Mouse (Mus musculus) stomach, embryonic 14.5 days (tissue): ENCODE measurements around the gene Gm13276. TPM values are rescaled to one million over a fixed set of nuclear protein-coding genes. Genes with fewer than 3 reads are reported as not detected.
"Not testable (repeated sequence)": the region's sequence is repeated elsewhere in the genome, so short reads cannot be mapped to it uniquely, and the experiment has no call there.

ENCODE experiments used
- ATAC-seq: fragments of 200-750 bp; cut with Nextera tagmentation; 2 replicates; pipeline ENCODE4 v1.8.0; 2017; ENCODE audit warnings: low read depth, moderate TSS enrichment; ENCODE audit not compliant: insufficient number of reproducible peaks, insufficient read depth, low FRiP score
- H3K27ac ChIP-seq: fragments of 300-500 bp; sonication (generic); 2 replicates; pipeline ENCODE4 v1.5.1; 2014; ENCODE audit warnings: mild to moderate bottlenecking, low read length, moderate library complexity, mixed read lengths
- H3K27me3 ChIP-seq: fragments of 300-500 bp; sonication (generic); 2 replicates; pipeline ENCODE4 v1.6.1; 2014; ENCODE audit warnings: low read length, control low read depth, mixed read lengths; ENCODE audit not compliant: control insufficient read depth, insufficient read depth
- H3K36me3 ChIP-seq: fragments of 300-500 bp; sonication (generic); 2 replicates; pipeline ENCODE4 v1.6.1; 2014; ENCODE audit warnings: mild to moderate bottlenecking, control low read depth, low read length, moderate library complexity, mixed read lengths; ENCODE audit not compliant: control insufficient read depth, insufficient read depth
- H3K4me1 ChIP-seq: fragments of 300-500 bp; sonication (generic); 2 replicates; pipeline ENCODE4 v1.6.1; 2014; ENCODE audit warnings: low read length, control low read depth, mixed read lengths; ENCODE audit not compliant: control insufficient read depth, insufficient read depth
- H3K4me2 ChIP-seq: fragments of 300-500 bp; sonication (generic); replicated peaks from 2 replicates; pipeline ENCODE4 v1.6.1; 2014; ENCODE audit warnings: low read depth, low read length, control low read depth
- H3K4me3 ChIP-seq: fragments of 300-500 bp; sonication (generic); 2 replicates; pipeline ENCODE4 v1.5.1; 2014; ENCODE audit warnings: low read depth, low read length, control low read depth
- H3K9ac ChIP-seq: fragments of 300-500 bp; sonication (generic); replicated peaks from 2 replicates; pipeline ENCODE4 v1.6.1; 2014; ENCODE audit warnings: low read depth, mild to moderate bottlenecking, control low read depth, low read length, moderate library complexity, mixed read lengths
- H3K9me3 ChIP-seq: fragments of 300-500 bp; sonication (generic); 2 replicates; pipeline ENCODE4 v1.6.1; 2016; ENCODE audit warnings: low read depth, low read length, control low read depth; ENCODE audit not compliant: control insufficient read depth
- WGBS: fragments of 180-500 bp; shearing (Covaris S2); extraction: QIAGEN DNeasy Blood & Tissue Kit; methylation state at CpG from one replicate; pipeline ENCODE4 v1.1.7; 2014; 5-methylcytosine and 5-hydroxymethylcytosine counted together
- polyA plus RNA-seq: library from polyadenylated mRNA; unstranded; fragments of >200 nt; fragmentation: Nextera tagmentation; extraction: Ambion mirVana; gene quantifications from 2 replicates; pipeline ENCODE4 v1.2.1, GENCODE M21; 2014

Gm13276 gene
- polyA plus RNA-seq, 1 experiment from 2014 or later: not detected

DNA sequence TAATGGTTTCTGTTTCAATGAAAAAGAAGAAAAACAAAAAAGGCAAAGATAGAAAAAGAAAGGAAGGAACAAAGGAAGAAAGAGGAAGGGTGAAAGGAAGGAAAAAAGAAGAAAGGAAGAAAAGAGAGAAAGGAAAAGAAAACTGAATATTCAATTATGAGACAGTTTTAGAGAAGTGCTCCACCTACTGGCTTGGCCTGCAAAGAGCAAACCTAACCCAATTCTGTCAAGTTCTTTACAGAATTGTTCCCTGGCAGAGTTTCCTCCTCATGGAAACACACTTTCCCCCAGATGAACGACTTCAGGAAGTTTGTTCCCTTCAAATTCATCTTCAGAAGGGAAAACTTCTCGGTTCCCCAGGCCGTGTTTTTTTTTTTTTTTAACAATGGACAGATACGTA lies 37.5 kb downstream of the Gm13276 start:
- H3K27me3 ChIP-seq: no peaks in the 10 kb centered on the region; the same call in 1 of the 2 replicates
- H3K36me3 ChIP-seq: no peaks in the 10 kb centered on the region
- no peak overlapping the region for H3K9ac ChIP-seq
- ATAC-seq: no peak
- H3K9me3 ChIP-seq: no peaks in the 10 kb centered on the region
- no peak overlapping the region for H3K4me3 ChIP-seq
- H3K27ac ChIP-seq: no peak overlapping the region
- no peak overlapping the region for H3K4me2 ChIP-seq
- H3K4me1 ChIP-seq: no peaks in the 10 kb centered on the region
- WGBS: 26% methylated on average over 4 of the region's 4 CpGs

DNA sequence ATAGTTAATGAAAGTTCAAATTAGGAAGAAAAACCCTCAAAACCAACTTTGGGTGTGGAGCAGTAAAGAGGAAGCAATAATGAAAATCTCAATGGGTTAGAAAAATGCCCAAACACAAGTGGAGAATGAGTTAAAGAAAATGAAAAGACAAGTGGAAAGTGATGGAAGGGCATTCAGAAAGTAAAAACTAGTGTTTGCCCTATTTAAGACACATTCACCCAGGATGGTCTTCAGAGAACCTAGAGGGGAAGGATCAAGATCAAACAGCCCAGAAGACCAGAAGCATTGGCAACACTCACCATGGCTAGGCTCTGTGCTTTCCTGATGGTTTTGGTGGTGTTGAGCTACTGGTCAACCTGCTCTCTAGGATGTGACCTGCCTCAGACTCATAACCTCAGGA lies 41.6 kb downstream of the Gm13276 start, which contains the start of gene Ifna6:
Ifna6 (plus strand) TSS at position 301 of the 400 bp plus-strand sequence.
- not testable (repeated sequence) for H3K9me3 ChIP-seq, H3K36me3 ChIP-seq, H3K27ac ChIP-seq, H3K27me3 ChIP-seq, H3K4me3 ChIP-seq, ATAC-seq, H3K9ac ChIP-seq, H3K4me1 ChIP-seq, H3K4me2 ChIP-seq

DNA sequence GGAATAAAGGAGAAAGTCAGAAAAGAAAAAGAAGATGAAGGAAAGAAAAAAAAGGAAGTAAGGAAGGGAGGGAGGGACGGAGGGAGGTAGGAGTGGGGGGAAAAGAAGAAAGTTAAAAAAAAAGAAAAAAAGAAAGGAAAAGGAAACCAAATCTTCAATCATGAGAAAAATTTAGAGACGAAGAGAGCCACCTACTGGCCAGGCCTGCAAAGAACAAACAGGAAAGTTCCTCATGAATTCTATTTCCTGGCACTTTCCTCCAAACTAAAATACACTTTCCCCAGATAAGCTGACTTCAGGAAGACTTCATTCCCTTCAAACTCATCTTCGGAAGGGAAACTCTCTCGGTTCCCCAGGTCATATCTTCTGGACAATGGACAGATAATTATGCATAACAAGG lies 45.0 kb downstream of the Gm13276 start:
- Histone ChIP-seq H3K9me3 (no peaks in the 10 kb centered on the region), H3K4me2 (no peak overlapping the region), H3K4me1 (no peaks in the 10 kb centered on the region), H3K27me3 (no peaks in the 10 kb centered on the region), H3K4me3 (no peak overlapping the region), H3K36me3 (no peaks in the 10 kb centered on the region), H3K27ac (no peak overlapping the region), H3K9ac (no peak overlapping the region)
- WGBS: 30% methylated on average over 4 of the region's 4 CpGs
- no peak for ATAC-seq

DNA sequence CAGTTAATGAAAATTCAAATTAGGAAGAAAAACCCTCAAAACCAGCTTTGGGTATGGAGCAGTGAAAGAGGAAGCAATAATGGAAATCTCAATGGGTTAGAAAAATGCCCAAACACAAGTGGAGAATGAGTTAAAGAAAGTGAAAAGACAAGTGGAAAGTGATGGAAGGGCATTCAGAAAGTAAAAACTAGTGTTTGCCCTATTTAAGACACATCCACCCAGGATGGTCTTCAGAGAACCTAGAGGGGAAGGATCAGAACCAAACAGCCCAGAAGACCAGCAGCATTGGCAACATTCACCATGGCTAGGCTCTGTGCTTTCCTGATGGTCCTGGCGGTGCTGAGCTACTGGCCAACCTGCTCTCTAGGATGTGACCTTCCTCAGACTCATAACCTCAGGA lies 49.7 kb downstream of the Gm13276 start, which contains the start of gene Ifna5:
Ifna5 (plus strand) TSS at position 301 of the 400 bp plus-strand sequence.
- 64% methylated on average over 1 of the region's 1 CpGs for WGBS

More for the DNA sequence above, 49.7 kb downstream of the Gm13276 start, which contains the start of gene Ifna5:
- H3K4me3 ChIP-seq, H3K4me2 ChIP-seq, H3K27me3 ChIP-seq, H3K9me3 ChIP-seq, H3K36me3 ChIP-seq, H3K9ac ChIP-seq, H3K4me1 ChIP-seq, ATAC-seq, H3K27ac ChIP-seq: not testable (repeated sequence)

Other genes starting within 250 kb of the Gm13276 start
- gene Ifna15, start 227.5 kb upstream of the Gm13276 start, polyA plus RNA-seq: not detected in 2 replicates
- gene Ifna14, start 213.9 kb upstream of the Gm13276 start, polyA plus RNA-seq: not detected in 2 replicates
- gene Ifna9, start 193.3 kb upstream of the Gm13276 start, polyA plus RNA-seq: not detected in 2 replicates
- not detected in 2 replicates for gene Ifna12, start 182.3 kb upstream of the Gm13276 start, polyA plus RNA-seq
- not detected in 2 replicates for gene C87499, start 151.3 kb upstream of the Gm13276 start, polyA plus RNA-seq
- gene Ifna13, start 141.2 kb upstream of the Gm13276 start, polyA plus RNA-seq: not detected in 2 replicates
- gene Ifna16, start 108.8 kb upstream of the Gm13276 start, polyA plus RNA-seq: not detected in 2 replicates
- not detected in 2 replicates for gene Ifna2, start 101.8 kb upstream of the Gm13276 start, polyA plus RNA-seq
- gene Ifnab, start 94.3 kb upstream of the Gm13276 start, polyA plus RNA-seq: not detected in 2 replicates
- 0.64 and 1.7 TPM in 2 replicates for gene Gm26566, start 63.9 kb upstream of the Gm13276 start, polyA plus RNA-seq
- 121 and 128 TPM in 2 replicates for gene Klhl9, start 63.2 kb upstream of the Gm13276 start, polyA plus RNA-seq
- gene Gm13271, start 30.8 kb upstream of the Gm13276 start, polyA plus RNA-seq: not detected in 2 replicates
- 0.24 TPM in 1 of 2 replicates, not detected in the other for gene Gm13283, start 25.6 kb upstream of the Gm13276 start, polyA plus RNA-seq
- 0.26 and 0.43 TPM in 2 replicates for gene Gm13290, start 11.9 kb upstream of the Gm13276 start, polyA plus RNA-seq
- gene Gm13289, start 8.8 kb upstream of the Gm13276 start, polyA plus RNA-seq: not detected in 2 replicates
- gene Gm13272, start 5.9 kb upstream of the Gm13276 start, polyA plus RNA-seq: not detected in 2 replicates
- not detected in 2 replicates for gene Ifnz, start 3.6 kb upstream of the Gm13276 start, polyA plus RNA-seq
- gene Gm13277, start 2.9 kb downstream of the Gm13276 start, polyA plus RNA-seq: not detected in 2 replicates
- gene Gm13278, start 5.8 kb downstream of the Gm13276 start, polyA plus RNA-seq: not detected in 2 replicates
- gene Gm13275, start 8.8 kb downstream of the Gm13276 start, polyA plus RNA-seq: not detected in 2 replicates
- gene Gm13279, start 11.7 kb downstream of the Gm13276 start, polyA plus RNA-seq: not detected in 2 replicates
- gene Gm13285, start 14.0 kb downstream of the Gm13276 start, polyA plus RNA-seq: 1.00 and 1.5 TPM in 2 replicates
- not detected in 2 replicates for gene Gm13287, start 17.5 kb downstream of the Gm13276 start, polyA plus RNA-seq
- gene Gm13288, start 19.8 kb downstream of the Gm13276 start, polyA plus RNA-seq: not detected in 2 replicates
- gene Ifna7, start 30.5 kb downstream of the Gm13276 start, polyA plus RNA-seq: not detected in 2 replicates
- gene Ifna11, start 34.2 kb downstream of the Gm13276 start, polyA plus RNA-seq: not detected in 2 replicates
- gene Ifna6, start 41.7 kb downstream of the Gm13276 start, polyA plus RNA-seq: not detected in 2 replicates
- gene Ifna5, start 49.8 kb downstream of the Gm13276 start, polyA plus RNA-seq: not detected in 2 replicates
- not detected in 2 replicates for gene Ifna4, start 56.2 kb downstream of the Gm13276 start, polyA plus RNA-seq
- not detected in 2 replicates for gene Ifna1, start 64.4 kb downstream of the Gm13276 start, polyA plus RNA-seq
- gene Ifne, start 94.5 kb downstream of the Gm13276 start, polyA plus RNA-seq: not detected in 2 replicates